Mouse (Mus musculus) urinary bladder, postnatal 0 days (tissue): Measurements from ENCODE around the gene Rhox4d. TPM values are rescaled to one million over a fixed set of nuclear protein-coding genes. Genes with fewer than 3 reads are reported as not detected.

Experiments used
- polyA plus RNA-seq: library from polyadenylated mRNA; unstranded; fragments of >200 nt; fragmentation: Nextera tagmentation; extraction: Ambion mirVana; gene quantifications from 2 replicates; pipeline ENCODE4 v1.2.1, GENCODE M21; 2015

The Rhox4d gene
- not detected in 2 replicates for polyA plus RNA-seq

DNA sequence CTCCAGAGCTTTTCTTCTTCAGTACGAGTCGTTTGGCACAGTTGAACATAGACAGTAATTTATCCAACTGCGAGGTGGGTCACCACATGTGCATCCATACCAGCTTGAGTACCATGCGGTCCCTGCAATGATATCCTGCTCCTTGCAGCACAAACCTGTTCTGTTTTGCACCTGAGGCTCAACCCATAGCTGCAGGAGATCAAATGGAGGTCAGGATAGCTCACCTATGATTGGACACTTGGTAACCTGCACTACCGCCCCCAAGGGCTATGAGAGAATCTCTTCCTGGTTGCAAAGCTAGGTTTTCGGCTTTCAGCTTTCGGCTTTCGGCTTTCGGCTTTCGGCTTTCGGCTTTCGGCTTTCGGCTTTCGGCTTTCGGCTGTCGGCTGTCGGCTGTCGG lies at the start of gene Rhox4d:
Gene Rhox4d, plus strand, starts transcription at position 301 of the 400 bp plus-strand sequence.

DNA sequence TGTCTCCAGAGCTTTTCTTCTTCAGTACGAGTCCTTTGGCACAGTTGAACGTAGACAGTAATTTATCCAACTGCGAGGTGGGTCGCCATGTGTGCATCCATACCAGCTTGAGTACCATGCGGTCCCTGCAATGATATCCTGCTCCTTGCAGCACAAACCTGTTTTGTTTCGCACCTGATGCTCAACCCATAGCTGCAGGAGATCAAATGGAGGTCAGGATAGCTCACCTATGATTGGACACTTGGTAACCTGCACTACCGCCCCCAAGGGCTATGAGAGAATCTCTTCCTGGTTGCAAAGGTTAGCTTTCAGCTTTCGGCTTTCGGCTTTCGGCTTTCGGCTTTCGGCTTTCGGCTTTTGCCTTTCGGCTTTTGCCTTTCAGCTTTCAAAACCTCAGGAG lies 34.1 kb upstream of the Rhox4d start, which contains the start of gene Rhox4c:
Gene Rhox4c, plus strand, starts transcription at position 301 of the 400 bp plus-strand sequence.

DNA sequence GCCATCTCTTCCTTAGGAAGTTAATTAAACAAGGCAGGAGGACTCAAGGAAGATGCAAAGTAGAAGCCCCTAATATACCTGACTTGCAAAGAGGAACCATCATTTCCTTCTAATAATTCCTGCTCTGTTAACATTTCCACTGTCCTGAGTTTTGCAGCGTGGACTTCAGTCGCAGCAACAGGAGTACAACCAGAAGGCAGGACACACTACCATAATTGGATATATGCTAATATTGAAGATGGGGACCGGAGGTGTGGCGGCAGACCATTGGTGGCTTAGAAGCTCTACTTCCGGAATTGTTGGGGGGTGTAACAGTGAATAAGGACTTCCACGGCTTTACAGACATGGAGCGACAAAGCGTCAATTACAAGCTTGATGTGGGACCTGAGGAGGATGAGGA lies 16.0 kb downstream of the Rhox4d start, which contains the start of gene Rhox2e:
Gene Rhox2e, plus strand, starts transcription at position 301 of the 400 bp plus-strand sequence.

DNA sequence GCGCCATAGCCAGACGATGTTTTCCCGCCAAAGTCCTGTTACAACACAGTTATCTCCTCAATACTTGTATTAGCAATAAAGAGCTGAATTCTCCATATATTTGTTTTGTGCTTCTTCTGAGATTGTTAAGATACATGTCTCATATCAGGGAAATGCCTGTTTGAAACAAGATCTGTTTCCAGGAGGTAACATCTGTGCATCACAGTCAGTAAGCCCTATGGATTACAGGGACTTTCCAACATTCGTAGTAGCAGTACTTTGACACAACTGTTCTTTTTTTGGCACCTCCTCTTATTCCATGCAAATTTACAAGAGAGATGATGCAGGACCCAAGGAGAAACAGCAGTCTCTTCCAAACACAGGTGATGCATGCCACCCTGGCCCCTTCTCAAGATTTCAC lies 27.6 kb downstream of the Rhox4d start, which contains the start of gene Rhox3e:
Gene Rhox3e, plus strand, starts transcription at position 301 of the 400 bp plus-strand sequence.

DNA sequence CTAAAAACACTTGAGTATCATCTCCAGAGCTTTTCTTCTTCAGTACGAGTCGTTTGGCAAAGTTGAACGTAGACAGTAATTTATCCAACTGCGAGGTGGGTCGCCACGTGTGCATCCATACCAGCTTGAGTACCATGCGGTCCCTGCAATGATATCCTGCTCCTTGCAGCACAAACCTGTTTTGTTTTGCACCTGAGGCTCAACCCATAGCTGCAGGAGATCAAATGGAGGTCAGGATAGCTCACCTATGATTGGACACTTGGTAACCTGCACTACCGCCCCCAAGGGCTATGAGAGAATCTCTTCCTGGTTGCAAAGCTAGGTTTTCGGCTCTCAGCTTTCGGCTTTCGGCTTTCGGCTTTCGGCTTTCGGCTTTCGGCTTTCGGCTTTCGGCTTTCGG lies 43.0 kb downstream of the Rhox4d start, which contains the start of gene Rhox4e:
Gene Rhox4e, plus strand, starts transcription at position 301 of the 400 bp plus-strand sequence.

Other genes starting within 250 kb of the Rhox4d start
- not detected in 2 replicates for gene Rhox4a, start 249.0 kb upstream of the Rhox4d start, polyA plus RNA-seq
- not detected in 2 replicates for gene Rhox3a2, start 134.3 kb upstream of the Rhox4d start, polyA plus RNA-seq
- gene Rhox4a2, start 123.5 kb upstream of the Rhox4d start, polyA plus RNA-seq, result not detected in 2 replicates
- not detected in 2 replicates for gene Rhox2b, start 102.3 kb upstream of the Rhox4d start, polyA plus RNA-seq
- gene Rhox4b, start 81.9 kb upstream of the Rhox4d start, polyA plus RNA-seq, result not detected in 2 replicates
- gene Rhox2c, start 60.7 kb upstream of the Rhox4d start, polyA plus RNA-seq, result not detected in 2 replicates
- not detected in 2 replicates for gene Rhox3c, start 55.8 kb upstream of the Rhox4d start, polyA plus RNA-seq
- not detected in 2 replicates for gene Rhox4c, start 34.0 kb upstream of the Rhox4d start, polyA plus RNA-seq
- gene Rhox2d, start 20.9 kb upstream of the Rhox4d start, polyA plus RNA-seq, result not detected in 2 replicates
- gene Rhox2e, start 16.1 kb downstream of the Rhox4d start, polyA plus RNA-seq, result not detected in 2 replicates
- gene Rhox3e, start 27.7 kb downstream of the Rhox4d start, polyA plus RNA-seq, result not detected in 2 replicates
- not detected in 2 replicates for gene Rhox4e, start 43.1 kb downstream of the Rhox4d start, polyA plus RNA-seq
- not detected in 2 replicates for gene Rhox2f, start 57.0 kb downstream of the Rhox4d start, polyA plus RNA-seq
- gene Rhox3f, start 66.6 kb downstream of the Rhox4d start, polyA plus RNA-seq, result not detected in 2 replicates
- gene Rhox4f, start 93.3 kb downstream of the Rhox4d start, polyA plus RNA-seq, result not detected in 2 replicates
- gene Rhox3g, start 114.3 kb downstream of the Rhox4d start, polyA plus RNA-seq, result not detected in 2 replicates
- gene Rhox2g, start 129.1 kb downstream of the Rhox4d start, polyA plus RNA-seq, result not detected in 2 replicates
- not detected in 2 replicates for gene Rhox4g, start 137.0 kb downstream of the Rhox4d start, polyA plus RNA-seq
- gene Rhox3h, start 154.4 kb downstream of the Rhox4d start, polyA plus RNA-seq, result not detected in 2 replicates
- gene Rhox2h, start 158.9 kb downstream of the Rhox4d start, polyA plus RNA-seq, result not detected in 2 replicates